Mouse (Mus musculus) testis, postnatal 10 days (tissue): ENCODE results near the gene Myo10.
A peak's percentile ranks its signal among the peaks of the same experiment; 100 is the strongest.

ENCODE experiments used
- DNase-seq: peaks from one replicate; pipeline ENCODE4 v3.0.0; 2021; ENCODE audit warnings: low spot score

Gene Myo10

DNA sequence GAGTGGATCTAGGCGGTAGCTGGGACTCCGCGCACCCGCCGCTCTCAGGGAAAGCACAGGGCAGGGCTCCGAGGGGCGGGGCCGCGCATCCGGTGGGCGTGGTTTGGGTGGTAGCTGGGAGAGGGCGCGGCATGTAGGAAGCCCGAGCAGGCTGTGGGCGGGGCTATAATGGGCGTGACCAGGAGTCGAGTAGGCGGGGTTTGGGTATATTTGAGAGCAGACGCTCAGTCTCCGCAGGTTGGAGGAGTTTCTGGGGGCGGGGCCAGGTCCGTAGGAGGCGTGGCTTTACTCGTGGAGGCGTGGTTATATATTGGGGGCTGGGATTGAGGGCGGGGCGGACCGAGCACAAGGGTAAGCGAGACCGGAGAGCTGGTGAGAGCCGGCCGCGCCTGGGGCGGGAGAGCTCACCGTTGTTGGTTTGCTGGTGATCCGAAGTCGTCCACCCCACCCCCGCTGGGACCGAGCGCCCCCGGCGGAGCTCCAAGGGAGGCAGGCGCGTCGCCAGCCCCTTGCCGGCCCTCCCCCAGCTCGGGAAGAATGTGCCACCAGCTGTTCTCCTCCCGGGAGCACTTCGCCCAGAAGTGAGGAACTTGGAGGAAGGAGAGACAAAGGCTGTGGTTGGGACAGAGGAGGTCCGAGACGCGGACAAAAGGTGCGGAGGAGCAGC is at the start of gene Myo10:
Gene Myo10, plus strand, starts transcription at position 326 of the 667 bp plus-strand sequence.
- peak; percentile 100 for DNase-seq

DNA sequence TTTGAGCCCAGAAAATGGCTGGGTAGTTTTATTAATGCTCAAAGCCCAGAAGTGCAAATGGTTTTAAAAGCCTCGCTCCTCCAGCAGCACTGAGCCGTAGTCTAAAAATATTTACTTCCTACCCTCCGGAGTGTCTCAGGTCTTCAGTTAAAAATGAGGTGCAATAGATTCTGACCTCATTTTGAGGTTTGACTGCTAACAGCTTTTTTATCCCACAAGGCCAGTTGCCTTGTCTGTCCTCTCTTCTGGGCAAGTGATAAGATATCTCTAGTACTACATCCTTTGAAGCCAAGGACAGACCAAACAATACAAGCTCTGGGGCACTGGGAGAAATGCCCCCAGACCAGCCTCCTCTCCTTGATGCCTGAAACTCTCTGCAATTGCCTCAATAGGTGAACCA is 49.2 kb upstream of the Myo10 start:
- DNase-seq, result no peak

- DNase-seq, result no peak
These were observed 48.3 kb upstream of the Myo10 start for GRCm38 (mm10) chr15:25573876-25574601.

GRCm38 (mm10) chr15:25577327-25578051 is 44.8 kb upstream of the Myo10 start:
- DNase-seq, result no peak

DNA sequence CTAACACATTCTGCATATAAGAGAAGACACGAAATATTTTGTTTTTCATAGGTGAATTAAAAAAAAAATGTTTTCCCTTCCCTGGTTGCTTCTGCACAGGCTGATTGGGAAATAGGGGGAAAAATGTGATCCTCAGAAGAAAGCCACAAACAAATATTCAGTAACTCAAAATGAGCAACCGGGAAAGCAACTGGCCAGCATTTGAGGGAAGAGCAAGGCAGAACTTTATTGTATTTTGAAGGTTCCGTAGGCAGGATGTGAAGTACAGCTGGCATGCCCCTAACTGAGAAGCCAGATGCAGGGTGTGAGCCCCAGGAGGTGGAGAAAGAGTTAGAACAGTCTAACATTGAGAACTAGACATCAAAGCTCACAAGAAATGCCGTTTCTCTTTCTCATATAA is 44.0 kb upstream of the Myo10 start:
- no peak for DNase-seq

- DNase-seq, result peak; percentile 61
These were observed 41.6 kb upstream of the Myo10 start for GRCm38 (mm10) chr15:25580731-25581130.

- no peak for DNase-seq
These were observed 40.3 kb upstream of the Myo10 start for GRCm38 (mm10) chr15:25582055-25582454.

DNA sequence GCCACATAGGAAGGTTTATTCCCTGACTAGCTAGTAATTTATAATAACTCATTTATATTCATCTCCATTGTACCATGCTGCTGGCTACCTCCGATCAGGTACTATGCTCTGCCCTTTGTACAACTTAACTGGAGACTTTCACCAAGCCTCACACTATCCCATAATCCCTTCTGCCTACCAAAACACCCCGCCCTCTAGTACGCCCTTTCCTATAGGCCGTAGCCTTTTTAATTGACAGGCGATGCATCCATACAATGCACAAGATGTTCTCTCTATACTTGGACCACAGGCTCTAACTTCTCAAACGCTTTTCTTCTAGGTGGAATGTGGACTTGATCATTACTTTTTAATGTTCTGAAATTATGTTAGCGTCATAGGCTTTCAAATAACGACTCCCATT is 39.0 kb upstream of the Myo10 start:
- no peak for DNase-seq

DNA sequence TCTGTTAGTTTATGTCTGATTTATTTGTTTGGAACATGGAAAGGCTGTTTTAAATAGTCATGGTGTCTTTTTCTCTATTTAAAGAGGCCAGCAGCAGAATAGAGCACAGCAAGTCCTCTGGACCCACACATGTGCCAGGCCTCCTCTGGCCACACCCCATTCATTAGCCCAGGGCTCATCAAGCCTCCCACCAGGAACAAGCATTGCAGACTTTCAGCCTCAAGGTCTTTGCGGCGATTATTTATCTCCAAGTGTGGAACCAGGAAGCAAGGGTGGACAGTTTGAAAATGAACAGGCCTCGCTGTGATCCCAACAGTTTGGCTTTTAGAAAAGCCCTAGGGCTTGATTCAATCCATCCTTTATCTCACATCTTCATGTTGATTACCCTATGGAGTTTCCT is 35.5 kb upstream of the Myo10 start:
- peak; percentile 56 for DNase-seq

DNA sequence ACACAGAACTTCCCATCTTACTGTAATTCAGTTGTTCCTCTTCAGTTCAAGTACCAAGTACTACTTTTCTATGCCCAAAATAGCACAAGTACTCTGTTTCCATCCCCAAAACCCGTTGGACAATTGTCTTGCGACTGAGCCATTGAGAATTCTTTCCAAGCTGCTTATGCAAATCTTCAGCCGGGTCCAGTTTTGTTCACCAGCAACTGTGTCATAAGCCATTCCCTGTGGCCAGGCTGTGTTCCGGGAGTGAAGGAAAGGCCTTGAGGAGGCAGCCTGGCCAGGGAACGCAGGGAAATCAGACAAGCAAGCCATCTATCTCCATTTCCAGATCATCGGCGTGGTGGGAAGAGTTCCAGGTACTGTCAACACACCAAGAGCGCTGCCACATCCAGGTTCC is 34.4 kb upstream of the Myo10 start:
- no peak for DNase-seq

GRCm38 (mm10) chr15:25589318-25589902 is 32.9 kb upstream of the Myo10 start:
- no peak for DNase-seq

GRCm38 (mm10) chr15:25589916-25590315 is 32.4 kb upstream of the Myo10 start:
- peak; percentile 70 for DNase-seq

GRCm38 (mm10) chr15:25590891-25591290 is 31.4 kb upstream of the Myo10 start:
- no peak for DNase-seq

GRCm38 (mm10) chr15:25591964-25592363 is 30.4 kb upstream of the Myo10 start:
- DNase-seq, result no peak

- no peak for DNase-seq
These were observed 28.7 kb upstream of the Myo10 start for GRCm38 (mm10) chr15:25593469-25594150.

GRCm38 (mm10) chr15:25598313-25598712 is 24.0 kb upstream of the Myo10 start:
- no peak for DNase-seq

- no peak for DNase-seq
These were observed 20.0 kb upstream of the Myo10 start for GRCm38 (mm10) chr15:25602306-25602705.

DNA sequence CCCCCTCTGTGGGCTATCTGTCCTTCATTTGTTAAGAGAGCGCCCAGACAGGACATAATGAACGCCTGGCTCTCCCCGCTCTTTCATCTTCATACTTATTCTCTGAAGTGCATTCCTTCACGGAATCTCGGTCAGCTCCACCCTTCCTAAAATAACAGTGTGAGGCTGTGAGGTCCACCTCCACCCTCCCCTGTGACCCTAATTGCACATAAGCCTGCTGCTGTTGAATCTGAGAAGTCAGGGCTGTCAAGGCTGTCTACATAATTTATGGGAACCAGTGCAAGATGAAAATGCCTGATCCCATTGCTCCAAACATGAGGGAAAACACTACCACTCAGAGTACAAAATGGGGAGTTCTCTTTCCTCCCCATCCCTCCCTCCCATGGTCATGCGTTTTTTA is 19.0 kb upstream of the Myo10 start:
- no peak for DNase-seq

GRCm38 (mm10) chr15:25604231-25604630 is 18.1 kb upstream of the Myo10 start:
- no peak for DNase-seq

DNA sequence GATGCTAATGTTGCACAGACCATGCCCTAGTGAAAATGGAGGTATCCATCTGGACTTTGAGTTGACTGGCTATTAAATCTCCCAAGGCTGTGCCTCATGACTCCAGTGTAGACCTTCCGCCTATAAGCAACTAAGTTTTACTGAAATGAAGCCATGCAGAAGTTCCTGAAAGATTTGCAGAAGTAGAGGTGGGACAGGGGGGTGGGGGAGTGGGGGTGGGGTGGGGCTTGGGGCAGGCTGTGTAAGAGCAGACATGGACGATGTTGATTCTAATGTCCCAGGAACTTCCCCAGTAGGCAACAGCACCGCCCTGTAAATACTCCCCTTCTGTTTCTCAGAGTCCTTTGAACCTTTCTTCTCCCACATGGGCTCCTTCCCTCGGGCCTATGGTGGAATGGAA is 16.9 kb upstream of the Myo10 start:
- no peak for DNase-seq

DNA sequence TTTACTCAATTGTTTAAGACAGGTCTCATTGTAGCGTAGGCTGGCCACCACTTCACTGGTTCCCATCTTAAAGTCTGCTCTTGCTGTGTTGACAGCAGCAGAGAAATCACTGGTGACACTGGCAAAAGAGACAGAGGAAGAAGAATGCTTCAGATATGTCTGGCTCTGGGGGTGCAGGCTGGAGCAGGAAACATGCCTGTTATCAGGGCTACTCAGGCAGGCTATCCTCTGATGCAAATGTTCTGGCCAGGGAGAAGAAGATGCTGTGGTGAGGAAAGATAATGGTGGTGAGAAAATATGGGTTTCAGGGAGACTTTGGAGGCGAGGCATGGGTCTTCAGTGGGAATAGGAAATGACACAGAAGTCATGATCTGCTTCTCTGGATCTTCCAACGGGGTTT is 13.6 kb upstream of the Myo10 start:
- DNase-seq, result no peak

DNA sequence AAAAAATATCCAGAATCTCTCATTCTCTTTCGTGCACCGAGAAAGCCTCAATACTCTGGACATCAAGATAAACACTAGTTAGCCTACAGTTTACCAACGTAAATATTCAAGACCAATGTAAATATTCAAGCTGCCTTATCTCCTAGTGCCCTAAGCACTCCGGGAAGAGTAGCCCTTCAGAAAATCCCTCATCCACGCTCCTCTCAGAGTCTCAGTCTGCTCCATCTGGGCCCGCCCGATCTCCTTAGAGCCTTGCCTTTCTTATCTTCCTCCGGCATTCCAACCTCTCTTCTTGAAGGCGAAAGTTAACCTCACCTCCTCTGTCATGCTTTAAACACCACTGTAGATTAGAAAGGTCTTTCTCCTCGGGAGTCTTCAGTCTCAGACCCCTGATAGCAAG is 13.1 kb upstream of the Myo10 start:
- DNase-seq, result no peak
